Mouse (Mus musculus) layer of hippocampus, postnatal 14 days (tissue): ENCODE measurements at regions not wholly inside any gene's neighbourhood (a gene's known extent, or its start where the extent isn't known, plus 50 kb on each side); places are given as distances from the start of the nearest gene placed in this dataset.

ENCODE experiments used
- DNase-seq, 2 experiments: peaks; one replicate each; pipeline ENCODE4 v3.0.0; 2021 to 2022; ENCODE audit warnings: low spot score in 2 of 2, mixed read lengths in 1 of 2

- DNase-seq: peak; percentile 4 to 43
Measured at GRCm38 (mm10) chr8:92071305-92072253, 269.7 kb upstream of the Irx3 start.

- peak in 1 of 2 experiments; percentile 2 for DNase-seq
Measured at GRCm38 (mm10) chr8:92070704-92071103, 268.8 kb upstream of the Irx3 start.

GRCm38 (mm10) chr8:92066435-92066834, 264.6 kb upstream of the Irx3 start:
- DNase-seq: no peak

- DNase-seq: no peak
Measured at GRCm38 (mm10) chr8:92065554-92066239, 263.8 kb upstream of the Irx3 start.

GRCm38 (mm10) chr8:92064971-92065370, 263.1 kb upstream of the Irx3 start:
- no peak for DNase-seq

- no peak for DNase-seq
Measured at GRCm38 (mm10) chr8:92064175-92064821, 262.4 kb upstream of the Irx3 start.

- DNase-seq: no peak
Measured at GRCm38 (mm10) chr8:92063333-92063732, 261.5 kb upstream of the Irx3 start.

- DNase-seq: no peak
Measured at GRCm38 (mm10) chr8:92059471-92059870, 257.6 kb upstream of the Irx3 start.

GRCm38 (mm10) chr8:92058953-92059352, 257.1 kb upstream of the Irx3 start:
- no peak for DNase-seq

GRCm38 (mm10) chr8:92057857-92058256, 256.0 kb upstream of the Irx3 start:
- DNase-seq: no peak

- no peak for DNase-seq
Measured at GRCm38 (mm10) chr8:92055590-92055989, 253.7 kb upstream of the Irx3 start.

GRCm38 (mm10) chr8:92044695-92045094, 242.8 kb upstream of the Irx3 start:
- DNase-seq: no peak

GRCm38 (mm10) chr8:92042951-92043350, 241.1 kb upstream of the Irx3 start:
- no peak for DNase-seq

- DNase-seq: peak in 1 of 2 experiments; percentile 22
Measured at GRCm38 (mm10) chr8:92029954-92030353, 228.1 kb upstream of the Irx3 start.

- no peak for DNase-seq
Measured at GRCm38 (mm10) chr8:92029516-92029915, 227.6 kb upstream of the Irx3 start.

- DNase-seq: no peak
Measured at GRCm38 (mm10) chr8:92028308-92028707, 226.4 kb upstream of the Irx3 start.

- no peak for DNase-seq
Measured at GRCm38 (mm10) chr8:92024133-92024532, 222.3 kb upstream of the Irx3 start.

GRCm38 (mm10) chr8:92021521-92021920, 219.7 kb upstream of the Irx3 start:
- DNase-seq: no peak

GRCm38 (mm10) chr8:92014704-92015103, 212.8 kb upstream of the Irx3 start:
- DNase-seq: no peak

- no peak for DNase-seq
Measured at GRCm38 (mm10) chr8:92013183-92013582, 211.3 kb upstream of the Irx3 start.

GRCm38 (mm10) chr8:92010412-92010811, 208.5 kb upstream of the Irx3 start:
- DNase-seq: no peak
